Mouse (Mus musculus) ES-Bruce4 (cell line): ENCODE results near the gene Zfp653.

Experiments used
- CTCF ChIP-seq: IDR thresholded peaks from one replicate; pipeline ENCODE4 v1.8.1; 2011; ENCODE audit warnings: low read depth, low read length
- EP300 ChIP-seq: IDR thresholded peaks from 2 replicates; pipeline ENCODE4 v1.6.1; 2011; ENCODE audit warnings: low read depth, low read length; ENCODE audit not compliant: insufficient read depth
- POLR2A ChIP-seq: IDR thresholded peaks from one replicate; pipeline ENCODE4 v1.8.1; 2011; ENCODE audit warnings: low read length; ENCODE audit not compliant: insufficient read depth

GRCm38 (mm10) chr9:22030386-22030785 is 40.8 kb downstream of the Zfp653 start:
- no peak for TF ChIP-seq CTCF
- no peak for TF ChIP-seq POLR2A
- TF ChIP-seq EP300: no peak
